12 mouse cellular contexts compared by ENCODE assay signal in genomic region chr1:176671081-176671480, GRCm38 (mm10).
"Had no signal": no experiment of that assay in that cellular context is flagged by ENCODE, and none has a peak within 500 bp of the region (broad histone marks: within the 10 kb centered on the region; RNA-seq: fewer than 3 reads in every experiment).

No protein-coding gene starts in this region.

- DNase-seq: left cerebral cortex, postnatal 4 days; liver; liver, embryonic 13.5 days; liver, postnatal 0 days; lung, adult 18-20 months; lung, adult 2 months; lung, embryonic 14.5 days; lung, postnatal 10 days; lung, postnatal 14 days; lung, postnatal 36 days; lung, postnatal 4 days; midbrain, embryonic 14.5 days had no signal
